Mouse (Mus musculus) erythroblast, embryonic 14.5 days (primary cell): Measurements from ENCODE around the gene Ppp1r12b.

Experiments used
- GATA1 ChIP-seq: IDR thresholded peaks from 2 replicates; pipeline ENCODE4 v1.6.1; 2012; ENCODE audit warnings: low read length, inconsistent platforms, mixed read lengths
- TAL1 ChIP-seq: IDR thresholded peaks from 3 replicates; pipeline ENCODE4 v1.6.1; 2012; ENCODE audit warnings: low read length, inconsistent platforms, mixed read lengths

GRCm38 (mm10) chr1:134942898-134943297, 12.8 kb downstream of the Ppp1r12b start:
- TF ChIP-seq TAL1 = no peak
- no peak for TF ChIP-seq GATA1
